Comparison of ENCODE assay signal across 10 mouse cellular contexts in genomic region chr3:62170647-62171046, GRCm38 (mm10).
A peak's percentile ranks its signal among the peaks of the same experiment; 100 is the strongest.
DNase-seq lines count a peak whose midpoint lies in the region; ATAC-seq and TF ChIP-seq lines count a peak whose summit lies in the region.
"Had no signal": no experiment of that assay in that cellular context is flagged by ENCODE, and none has a peak within 500 bp of the region (broad histone marks: within the 10 kb centered on the region; RNA-seq: fewer than 3 reads in every experiment).

No protein-coding gene starts in this region.

- no peak overlapping the region for H3K27ac ChIP-seq in left cerebral cortex, adult 2 months

- H3K4me3 ChIP-seq in left cerebral cortex, adult 2 months = no peak overlapping the region

- intact Hi-C loops in left cerebral cortex, adult 2 months (cut with DNase I) = loop anchor here (1.0 to 5.0 kb wide), 2 partner anchors 803 to 926 kb away; partner anchors contain the start of gene B430305J03Rik

- no peak for ATAC-seq in megakaryocyte-erythroid progenitor cell, adult 5-6 weeks (replicated peaks; ENCODE audit: low FRiP score, low TSS enrichment, poor library complexity, severe bottlenecking)

- peak; percentile 12 for DNase-seq in embryo, embryonic 10 days (ENCODE audit: low spot score)
- DNase-seq in embryo, embryonic 9.5 days (ENCODE audit: extremely low spot score) = no peak
- DNase-seq in kidney, postnatal 10 days = peak; percentile 8
- no peak for DNase-seq in kidney, postnatal 25 days
- peak; percentile 9 for DNase-seq in R1 (ENCODE audit: low read depth, low spot score)
- DNase-seq in left cerebral cortex, adult 2 months (ENCODE audit: extremely low spot score in 1 of 2, low spot score in 2 of 2) = peak; percentile 13 to 20
- no peak for DNase-seq in thymus, postnatal 10 days (ENCODE audit: low spot score in 2 of 2)
- DNase-seq: cerebellum, adult 9-11 months; gastrocnemius, postnatal 10 days had no signal

- peak; percentile 67 for TF ChIP-seq CTCF in left cerebral cortex, adult 2 months (IDR thresholded peaks at IDR 0.05)

Comparison
In these comparisons a context has a peak if more than half of its experiments do, and no peak if none do; other contexts are left out.
1. DNase-seq: peak in embryo, embryonic 10 days (single experiment), kidney, postnatal 10 days (single experiment), R1 (single experiment) and left cerebral cortex, adult 2 months (2 of 2); none in embryo, embryonic 9.5 days (single experiment), kidney, postnatal 25 days (0 of 2) and thymus, postnatal 10 days (0 of 2).